Mouse (Mus musculus) C2C12 (cell line): ENCODE data around the gene Cdh22.

Source experiments
- CEBPB ChIP-seq: IDR thresholded peaks from one replicate; pipeline ENCODE4 v1.6.1; 2011; ENCODE audit warnings: low read depth, mild to moderate bottlenecking, control low read depth, moderate library complexity
- CTCF ChIP-seq: IDR thresholded peaks from one replicate; pipeline ENCODE4 v1.5.1; 2011; ENCODE audit not compliant: control insufficient read depth, insufficient read depth, insufficient read length
- MAX ChIP-seq: IDR thresholded peaks from one replicate; pipeline ENCODE4 v1.6.1; 2011; ENCODE audit warnings: mild to moderate bottlenecking, control low read depth
- MYOD1 ChIP-seq: IDR thresholded peaks from one replicate; pipeline ENCODE4 v1.6.1; 2011; ENCODE audit warnings: low read depth; ENCODE audit not compliant: control insufficient read depth, insufficient read length
- MYOG ChIP-seq: IDR thresholded peaks from one replicate; pipeline ENCODE4 v1.6.1; 2011; ENCODE audit not compliant: control insufficient read depth, insufficient read length; ENCODE audit errors: extremely low read depth
- USF1 ChIP-seq: IDR thresholded peaks from one replicate; pipeline ENCODE4 v1.6.1; 2011; ENCODE audit warnings: low read depth, mild to moderate bottlenecking, control low read depth, moderate library complexity

DNA sequence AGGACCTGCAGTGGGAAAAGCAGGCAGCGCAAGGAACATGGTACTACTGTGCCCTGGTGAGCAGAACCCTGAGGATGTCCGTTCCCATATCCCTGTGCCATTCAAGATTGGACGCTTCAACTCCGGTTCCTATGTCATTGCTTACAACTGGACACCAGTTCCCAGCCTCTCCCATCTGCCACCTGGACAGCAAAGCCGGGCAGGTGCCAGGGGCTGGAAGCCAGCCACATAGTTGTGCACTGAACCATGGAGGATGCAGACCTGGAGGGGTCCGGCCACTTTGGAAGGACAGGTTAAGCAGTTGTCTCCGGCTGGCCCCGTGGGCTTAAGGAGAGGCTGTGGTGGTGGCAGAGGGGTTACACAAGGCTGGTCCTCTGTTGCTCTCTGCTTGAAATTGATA is 17.7 kb upstream of the Cdh22 start:
- TF ChIP-seq MYOD1 (no peak), CTCF (no peak), USF1 (no peak), MAX (no peak), CEBPB (no peak), MYOG (no peak)
